Mouse (Mus musculus) hindbrain, embryonic 12.5 days (tissue): ENCODE results near the gene Foxn4. TPM values are rescaled to one million over a fixed set of nuclear protein-coding genes. Genes with fewer than 3 reads are reported as not detected.

Source experiments
- ATAC-seq: fragments of 200-750 bp; cut with Nextera tagmentation; 2 replicates; pipeline ENCODE4 v1.8.0; 2017; ENCODE audit warnings: moderate TSS enrichment; ENCODE audit not compliant: low FRiP score
- H3K27ac ChIP-seq: fragments of 300-500 bp; sonication (generic); 2 replicates; pipeline ENCODE4 v1.5.1; 2016; ENCODE audit warnings: mild to moderate bottlenecking
- H3K27me3 ChIP-seq: fragments of 300-500 bp; sonication (generic); 2 replicates; pipeline ENCODE4 v1.6.1; 2016; ENCODE audit warnings: mild to moderate bottlenecking
- H3K36me3 ChIP-seq: fragments of 300-500 bp; sonication (generic); 2 replicates; pipeline ENCODE4 v1.6.1; 2016; ENCODE audit warnings: mild to moderate bottlenecking
- H3K4me1 ChIP-seq: fragments of 300-500 bp; sonication (generic); 2 replicates; pipeline ENCODE4 v1.6.1; 2016
- H3K4me2 ChIP-seq: fragments of 300-500 bp; sonication (generic); replicated peaks from 2 replicates; pipeline ENCODE4 v1.6.1; 2016; ENCODE audit warnings: mild to moderate bottlenecking
- H3K4me3 ChIP-seq: fragments of 300-500 bp; sonication (generic); 2 replicates; pipeline ENCODE4 v1.5.1; 2016; ENCODE audit warnings: mild to moderate bottlenecking
- H3K9ac ChIP-seq: fragments of 300-500 bp; sonication (generic); 2 replicates; pipeline ENCODE4 v1.6.1; 2016; ENCODE audit warnings: mild to moderate bottlenecking, moderate library complexity
- H3K9me3 ChIP-seq: fragments of 300-500 bp; sonication (generic); replicated peaks from 2 replicates; pipeline ENCODE4 v1.6.1; 2016; ENCODE audit warnings: mild to moderate bottlenecking
- WGBS: fragments of 180-500 bp; shearing (Covaris S2); methylation state at CpG from one replicate; pipeline ENCODE4 v1.1.7; 2016; 5-methylcytosine and 5-hydroxymethylcytosine counted together
- polyA plus RNA-seq: library from polyadenylated mRNA; unstranded; fragments of >200 nt; fragmentation: Nextera tagmentation; extraction: Ambion mirVana; gene quantifications from 2 replicates; pipeline ENCODE4 v1.2.1, GENCODE M21; 2016

Gene Foxn4
- polyA plus RNA-seq, 1 experiment from 2014 or later, result 3.2 TPM

GRCm38 (mm10) chr5:114290004-114290403 is 16.4 kb upstream of the Foxn4 start:
- Histone ChIP-seq H3K27ac (no peak overlapping the region), H3K9ac (no peak overlapping the region), H3K4me3 (no peak overlapping the region), H3K36me3 (no peaks in the 10 kb centered on the region), H3K4me1 (peaks cover 19% of the 10 kb centered on the region), H3K4me2 (no peak overlapping the region), H3K9me3 (no peaks in the 10 kb centered on the region), H3K27me3 (peaks cover 88% of the 10 kb centered on the region)
- 0 out of 2 replicates have a peak, but pooled peaks have one; percentile 35 for ATAC-seq
- 54% methylated on average over 3 of the region's 3 CpGs for WGBS

GRCm38 (mm10) chr5:114288874-114289273 is 15.3 kb upstream of the Foxn4 start, which contains the start of gene Myo1h:
TSS of gene Myo1h (plus strand) at chr5:114289166.
- WGBS, result 46% methylated on average over 13 of the region's 13 CpGs
- ATAC-seq, result no peak
- H3K9ac ChIP-seq, result no peak within 1 kb of the TSS
- no peaks in the 10 kb centered on the region for H3K9me3 ChIP-seq
- H3K4me1 ChIP-seq, result peaks cover 23% of the 10 kb centered on the region
- no peak within 1 kb of the TSS for H3K4me3 ChIP-seq
- H3K27ac ChIP-seq, result no peak within 1 kb of the TSS
- peaks cover 89% of the 10 kb centered on the region for H3K27me3 ChIP-seq
- H3K36me3 ChIP-seq, result no peaks in the 10 kb centered on the region
- no peak within 1 kb of the TSS for H3K4me2 ChIP-seq

GRCm38 (mm10) chr5:114288396-114288795 is 14.8 kb upstream of the Foxn4 start:
- H3K27me3 ChIP-seq, result peaks cover 90% of the 10 kb centered on the region
- no peaks in the 10 kb centered on the region for H3K9me3 ChIP-seq
- H3K9ac ChIP-seq, result no peak overlapping the region
- no peak overlapping the region for H3K4me3 ChIP-seq
- no peak overlapping the region for H3K4me2 ChIP-seq
- 80% methylated on average over 5 of the region's 5 CpGs for WGBS
- peaks cover 22% of the 10 kb centered on the region for H3K4me1 ChIP-seq
- H3K27ac ChIP-seq, result no peak overlapping the region
- ATAC-seq, result no peak
- H3K36me3 ChIP-seq, result no peaks in the 10 kb centered on the region

GRCm38 (mm10) chr5:114286872-114287571 is 13.4 kb upstream of the Foxn4 start:
- H3K9ac ChIP-seq, result no peak overlapping the region
- H3K4me1 ChIP-seq, result peaks cover 23% of the 10 kb centered on the region
- no peak for ATAC-seq
- no peaks in the 10 kb centered on the region for H3K9me3 ChIP-seq
- no peak overlapping the region for H3K27ac ChIP-seq
- H3K36me3 ChIP-seq, result no peaks in the 10 kb centered on the region
- peaks cover 88% of the 10 kb centered on the region for H3K27me3 ChIP-seq
- H3K4me2 ChIP-seq, result no peak overlapping the region
- H3K4me3 ChIP-seq, result no peak overlapping the region
- WGBS, result 83% methylated on average over 16 of the region's 16 CpGs

- Histone ChIP-seq H3K36me3 (no peaks in the 10 kb centered on the region), H3K27ac (no peak overlapping the region), H3K4me2 (no peak overlapping the region), H3K9ac (no peak overlapping the region), H3K9me3 (no peaks in the 10 kb centered on the region), H3K4me1 (peaks cover 23% of the 10 kb centered on the region), H3K4me3 (no peak overlapping the region), H3K27me3 (peaks cover 90% of the 10 kb centered on the region)
- no peak for ATAC-seq
- WGBS, result 82% methylated on average over 4 of the region's 4 CpGs
These were observed 12.5 kb upstream of the Foxn4 start for GRCm38 (mm10) chr5:114286102-114286501.

GRCm38 (mm10) chr5:114285398-114285700 is 11.7 kb upstream of the Foxn4 start:
- H3K4me2 ChIP-seq, result no peak overlapping the region
- no peaks in the 10 kb centered on the region for H3K36me3 ChIP-seq
- no peak overlapping the region for H3K27ac ChIP-seq
- H3K4me3 ChIP-seq, result no peak overlapping the region
- H3K9me3 ChIP-seq, result no peaks in the 10 kb centered on the region
- WGBS, result 90% methylated on average over 3 of the region's 3 CpGs
- no peak overlapping the region for H3K9ac ChIP-seq
- no peak for ATAC-seq
- peaks cover 23% of the 10 kb centered on the region for H3K4me1 ChIP-seq
- H3K27me3 ChIP-seq, result peaks cover 89% of the 10 kb centered on the region

- Histone ChIP-seq H3K27ac (no peak overlapping the region), H3K9me3 (no peaks in the 10 kb centered on the region), H3K36me3 (no peaks in the 10 kb centered on the region), H3K4me3 (no peak overlapping the region), H3K9ac (no peak overlapping the region), H3K27me3 (peaks cover 84% of the 10 kb centered on the region), H3K4me2 (no peak overlapping the region), H3K4me1 (peaks cover 18% of the 10 kb centered on the region)
- ATAC-seq, result no peak
- 74% methylated on average over 13 of the region's 13 CpGs for WGBS
These were observed 11.2 kb upstream of the Foxn4 start for GRCm38 (mm10) chr5:114284604-114285397.

GRCm38 (mm10) chr5:114282346-114282745 is 8.7 kb upstream of the Foxn4 start:
- 54% methylated on average over 6 of the region's 6 CpGs for WGBS
- H3K4me3 ChIP-seq, result no peak overlapping the region
- H3K9me3 ChIP-seq, result no peaks in the 10 kb centered on the region
- H3K27ac ChIP-seq, result peak overlapping the region; percentile 17; the same call in 1 of the 2 replicates
- no peak overlapping the region for H3K9ac ChIP-seq
- peaks cover 21% of the 10 kb centered on the region for H3K4me1 ChIP-seq
- H3K4me2 ChIP-seq, result no peak overlapping the region
- no peaks in the 10 kb centered on the region for H3K36me3 ChIP-seq
- no peak for ATAC-seq
- H3K27me3 ChIP-seq, result peaks cover 75% of the 10 kb centered on the region

GRCm38 (mm10) chr5:114279382-114280143 is 6.0 kb upstream of the Foxn4 start:
- H3K9ac ChIP-seq, result no peak overlapping the region
- WGBS, result 28% methylated on average over 12 of the region's 12 CpGs
- H3K27me3 ChIP-seq, result peaks cover 82% of the 10 kb centered on the region
- H3K36me3 ChIP-seq, result no peaks in the 10 kb centered on the region
- no peak overlapping the region for H3K4me3 ChIP-seq
- peaks cover 30% of the 10 kb centered on the region for H3K4me1 ChIP-seq
- no peak overlapping the region for H3K27ac ChIP-seq
- H3K4me2 ChIP-seq, result peak overlapping the region; percentile 26; the same call in 1 of the 2 replicates
- ATAC-seq, result peak; percentile 68
- no peaks in the 10 kb centered on the region for H3K9me3 ChIP-seq

GRCm38 (mm10) chr5:114275991-114276390 is 2.4 kb upstream of the Foxn4 start:
- peaks cover 38% of the 10 kb centered on the region for H3K4me1 ChIP-seq
- no peak overlapping the region for H3K4me3 ChIP-seq
- no peak overlapping the region for H3K9ac ChIP-seq
- H3K36me3 ChIP-seq, result no peaks in the 10 kb centered on the region
- H3K27me3 ChIP-seq, result peaks cover 84% of the 10 kb centered on the region
- no peak for ATAC-seq
- H3K9me3 ChIP-seq, result no peaks in the 10 kb centered on the region
- no peak overlapping the region for H3K4me2 ChIP-seq
- 15% methylated on average over 16 of the region's 16 CpGs for WGBS
- no peak overlapping the region for H3K27ac ChIP-seq

GRCm38 (mm10) chr5:114275339-114275738 is 1.7 kb upstream of the Foxn4 start:
- Histone ChIP-seq H3K27ac (no peak overlapping the region), H3K4me2 (no peak overlapping the region), H3K36me3 (no peaks in the 10 kb centered on the region), H3K9ac (no peak overlapping the region), H3K4me1 (peaks cover 38% of the 10 kb centered on the region), H3K4me3 (no peak overlapping the region), H3K9me3 (no peaks in the 10 kb centered on the region), H3K27me3 (peaks cover 86% of the 10 kb centered on the region)
- no peak for ATAC-seq
- 10% methylated on average over 8 of the region's 8 CpGs for WGBS

GRCm38 (mm10) chr5:114269984-114270383 is 3.6 kb downstream of the Foxn4 start:
- Histone ChIP-seq H3K9me3 (no peaks in the 10 kb centered on the region), H3K27ac (no peak overlapping the region), H3K27me3 (peaks cover 100% of the 10 kb centered on the region), H3K9ac (no peak overlapping the region), H3K36me3 (no peaks in the 10 kb centered on the region), H3K4me1 (peaks cover 35% of the 10 kb centered on the region), H3K4me3 (no peak overlapping the region), H3K4me2 (no peak overlapping the region)
- 18% methylated on average over 12 of the region's 12 CpGs for WGBS
- ATAC-seq, result no peak
